Mouse (Mus musculus): ENCODE results near the gene Psmd9.

DNA sequence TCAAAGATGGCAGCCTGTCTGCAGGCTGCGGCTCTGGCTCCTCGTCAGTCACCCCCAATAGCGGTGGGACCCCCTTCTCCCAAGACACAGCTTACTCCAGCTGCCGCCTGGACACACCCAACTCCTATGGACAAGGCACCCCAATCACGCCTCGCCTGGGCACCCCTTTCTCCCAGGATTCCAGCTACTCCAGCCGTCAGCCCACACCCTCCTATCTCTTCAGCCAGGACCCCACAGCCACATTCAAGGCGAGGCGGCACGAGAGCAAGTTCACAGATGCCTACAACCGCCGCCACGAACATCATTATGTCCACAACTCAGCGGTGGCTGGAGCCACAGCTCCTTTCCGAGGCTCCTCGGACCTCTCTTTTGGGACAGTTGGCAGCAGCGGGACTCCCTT, 21.6 kb upstream of the Psmd9 start:
- TF ChIP-seq MAFK (IDR thresholded peaks at IDR 0.05; ENCODE audit: insufficient read depth, low read depth, low read length) (no peak), CHD2 (IDR thresholded peaks at IDR 0.05; ENCODE audit: low read depth, low read length) (no peak)
